Mouse (Mus musculus): ENCODE results near the gene 9530002B09Rik. TPM values are rescaled to one million over a fixed set of nuclear protein-coding genes. Genes with fewer than 3 reads are reported as not detected.

The 9530002B09Rik gene
- not detected in 2 replicates for polyA plus RNA-seq (2014; fragmentation: Nextera tagmentation; extraction: Ambion mirVana)

DNA sequence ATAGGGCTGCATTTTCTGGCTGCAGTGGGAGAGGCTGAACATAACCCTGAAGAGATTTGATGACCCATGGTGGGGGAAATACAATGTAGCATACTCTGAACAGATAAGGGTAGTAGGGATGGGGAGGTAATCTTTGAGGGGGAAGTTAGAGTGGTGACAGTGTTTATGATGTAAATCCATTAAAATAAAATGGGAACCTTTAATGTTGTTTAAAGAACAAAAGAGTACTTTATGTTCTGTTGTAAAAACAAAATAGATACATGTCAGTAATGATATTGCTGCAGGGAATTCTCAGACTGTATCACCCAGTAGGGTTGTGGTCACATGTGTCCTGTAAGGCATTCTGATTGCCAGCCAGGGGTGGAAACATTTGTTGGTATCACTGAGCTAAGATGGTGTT is at the start of gene 9530002B09Rik:
TSS of gene 9530002B09Rik (plus strand) at position 301 of the 400 bp plus-strand sequence.
- no peak for DNase-seq
- Histone ChIP-seq H3K9ac (replicated peaks; ENCODE audit: low read length) (no peak within 1 kb of the TSS), H3K9me3 (ENCODE audit: control insufficient read depth, low read length) (peaks cover 20% of the 10 kb centered on the region), H3K27ac (replicated peaks; ENCODE audit: low read depth, low read length) (no peak within 1 kb of the TSS), H3K27me3 (ENCODE audit: control insufficient read depth, insufficient read depth, low read length) (no peaks in the 10 kb centered on the region), H3K36me3 (ENCODE audit: control insufficient read depth, insufficient read depth, low read length) (no peaks in the 10 kb centered on the region), H3K4me3 (replicated peaks; ENCODE audit: low read depth, low read length) (no peak within 1 kb of the TSS), H3K4me1 (ENCODE audit: control insufficient read depth, insufficient read depth, low read length) (no peaks in the 10 kb centered on the region), H3K4me2 (ENCODE audit: low read length) (no peak within 1 kb of the TSS)
- no peak for ATAC-seq (ENCODE audit: low FRiP score, low TSS enrichment)

Other genes with a start within 250 kb of the 9530002B09Rik start
- gene Ppt1, start 147.0 kb downstream of the 9530002B09Rik start, polyA plus RNA-seq (2014; fragmentation: Nextera tagmentation; extraction: Ambion mirVana), result 66.1 and 74.7 TPM in 2 replicates
- gene Cap1, start 196.8 kb downstream of the 9530002B09Rik start, polyA plus RNA-seq (2014; fragmentation: Nextera tagmentation; extraction: Ambion mirVana), result 52.2 and 72.8 TPM in 2 replicates